Mouse (Mus musculus): ENCODE results near the gene Dok5. TPM values are rescaled to one million over a fixed set of nuclear protein-coding genes. Genes with fewer than 3 reads are reported as not detected.
A peak's percentile ranks its signal among the peaks of the same experiment; 100 is the strongest.

Dok5 gene
- total RNA-seq, 2 experiments from 2014 or later = 29.6 to 31.4 TPM

GRCm38 (mm10) chr2:170845511-170845910 is 113.9 kb downstream of the Dok5 start:
- intact Hi-C loops (cut with DNase I) = loop anchor here (5.0 kb wide), 2 partner anchors 68 to 108 kb away; no protein-coding TSS in a partner anchor
- no peak for DNase-seq (ENCODE audit: low spot score in 2 of 2)

- intact Hi-C loops (cut with DNase I) = no loop called here
Measured at GRCm38 (mm10) chr2:170850058-170850457, 118.5 kb downstream of the Dok5 start.

GRCm38 (mm10) chr2:170852337-170852736 is 120.7 kb downstream of the Dok5 start:
- intact Hi-C loops (cut with DNase I) = no loop called here
- DNase-seq (ENCODE audit: low spot score in 2 of 2) = no peak

More at GRCm38 (mm10) chr2:170850058-170850457, 118.5 kb downstream of the Dok5 start:
- no peak for DNase-seq (ENCODE audit: low spot score in 2 of 2)

DNA sequence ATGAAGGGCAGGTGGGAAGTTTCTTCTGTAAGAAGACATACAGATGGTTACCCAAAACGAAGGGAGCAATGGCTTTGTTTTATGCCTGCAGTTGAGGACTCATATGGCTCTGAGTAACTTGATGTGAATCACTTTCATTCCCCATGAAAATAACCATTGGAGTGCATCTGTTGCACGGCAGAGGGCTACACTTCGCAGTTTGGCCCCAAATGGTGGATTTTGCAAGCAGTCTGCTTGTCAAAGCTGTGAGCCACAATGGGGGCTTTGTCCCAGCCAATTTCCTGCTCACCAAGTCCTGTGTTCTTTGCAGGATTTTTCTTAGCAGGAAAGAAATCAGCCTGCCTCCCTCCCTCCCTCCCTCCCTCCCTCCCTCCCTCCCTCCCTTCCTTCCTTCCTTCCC is 123.6 kb downstream of the Dok5 start:
- intact Hi-C loops (cut with DNase I) = no loop called here
- no peak for DNase-seq (ENCODE audit: low spot score in 2 of 2)

GRCm38 (mm10) chr2:170856085-170856484 is 124.5 kb downstream of the Dok5 start:
- intact Hi-C loops (cut with DNase I) = no loop called here
- no peak for DNase-seq (ENCODE audit: low spot score in 2 of 2)

GRCm38 (mm10) chr2:170857507-170857906 is 125.9 kb downstream of the Dok5 start:
- no peak for DNase-seq (ENCODE audit: low spot score in 2 of 2)
- intact Hi-C loops (cut with DNase I) = no loop called here

DNA sequence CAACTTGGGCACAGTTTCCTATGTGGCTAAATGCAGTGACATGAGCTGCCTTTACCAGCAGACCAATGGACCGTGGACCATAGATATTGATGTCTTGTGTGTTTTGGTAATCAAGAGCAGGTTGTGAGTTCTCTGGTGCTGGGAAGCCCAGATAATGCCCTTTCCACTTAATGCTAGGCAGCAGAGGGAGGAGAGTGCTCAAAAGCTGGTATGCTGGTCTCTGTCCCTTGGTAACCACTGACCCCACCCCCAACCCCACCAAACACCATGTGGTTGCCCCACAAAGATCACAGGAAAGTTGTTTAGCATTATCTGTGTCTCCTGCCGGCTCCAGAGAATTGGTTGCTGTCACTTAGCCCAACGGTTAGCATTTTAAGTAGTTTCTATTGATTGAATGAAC is 127.0 kb downstream of the Dok5 start:
- intact Hi-C loops (cut with DNase I) = no loop called here
- DNase-seq (ENCODE audit: low spot score in 2 of 2) = no peak

DNA sequence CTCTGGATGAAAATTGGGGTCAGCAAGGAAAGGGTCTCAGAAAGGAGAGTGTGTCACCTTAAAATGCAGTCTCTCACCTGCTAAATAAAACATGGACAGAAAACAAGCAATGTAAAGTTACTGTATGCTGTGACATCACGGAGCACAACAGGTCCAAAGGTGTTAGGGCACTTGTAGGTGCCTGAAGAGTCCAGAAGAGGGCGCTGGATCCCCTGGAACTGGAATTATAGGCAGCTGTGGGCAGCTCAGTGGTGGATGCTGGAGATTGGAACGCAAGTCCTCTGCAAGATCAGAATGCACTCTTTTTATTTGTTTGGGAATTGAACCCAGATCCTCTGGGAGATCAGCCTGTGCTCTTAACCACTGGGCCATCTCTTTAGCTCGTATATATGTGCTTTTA is 129.0 kb downstream of the Dok5 start:
- intact Hi-C loops (cut with DNase I) = no loop called here
- DNase-seq (ENCODE audit: low spot score in 2 of 2) = no peak

GRCm38 (mm10) chr2:170862799-170863198 is 131.2 kb downstream of the Dok5 start:
- DNase-seq (ENCODE audit: low spot score in 2 of 2) = no peak
- intact Hi-C loops (cut with DNase I) = no loop called here

DNA sequence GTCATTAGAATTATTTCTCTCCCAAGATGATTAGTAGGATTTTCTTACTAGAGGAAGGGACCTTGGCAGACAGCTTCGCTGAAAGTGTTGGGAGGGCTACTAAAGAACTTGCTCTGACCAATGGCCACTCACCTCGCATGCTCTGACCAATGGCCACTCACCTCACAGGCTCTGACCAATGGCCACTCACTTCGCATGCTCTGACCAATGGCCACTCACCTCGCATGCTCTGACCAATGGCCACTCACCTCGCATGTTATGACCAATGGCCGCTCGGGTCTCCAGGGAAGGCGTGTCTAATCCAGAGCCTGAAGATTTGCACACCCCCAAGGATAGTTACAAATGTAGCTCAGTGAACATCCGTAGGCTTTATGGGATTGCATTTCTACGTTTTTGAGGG is 131.6 kb downstream of the Dok5 start:
- no peak for DNase-seq (ENCODE audit: low spot score in 2 of 2)
- intact Hi-C loops (cut with DNase I) = no loop called here

DNA sequence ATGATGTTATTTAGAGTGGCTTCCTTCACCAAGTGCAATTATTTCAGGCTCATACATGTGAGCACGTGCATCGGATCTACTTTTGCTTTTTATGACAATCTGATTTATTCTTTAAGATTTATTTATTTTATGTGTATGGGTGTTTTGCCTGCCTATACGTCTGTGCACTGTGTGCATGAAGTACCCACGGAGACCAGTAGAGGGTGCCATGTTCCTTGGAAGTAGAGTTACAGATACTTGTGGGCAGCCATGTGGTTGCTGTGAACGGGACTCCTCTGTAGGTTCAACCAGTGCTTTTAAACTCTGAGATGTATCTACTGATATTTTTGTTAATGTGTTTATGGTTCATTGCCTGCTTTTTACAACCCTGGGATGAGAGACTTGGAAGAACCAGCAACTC is 132.4 kb downstream of the Dok5 start:
- DNase-seq (ENCODE audit: low spot score in 2 of 2) = no peak
- intact Hi-C loops (cut with DNase I) = no loop called here

GRCm38 (mm10) chr2:170864820-170865219 is 133.2 kb downstream of the Dok5 start:
- intact Hi-C loops (cut with DNase I) = no loop called here
- DNase-seq (ENCODE audit: low spot score in 2 of 2) = no peak

DNA sequence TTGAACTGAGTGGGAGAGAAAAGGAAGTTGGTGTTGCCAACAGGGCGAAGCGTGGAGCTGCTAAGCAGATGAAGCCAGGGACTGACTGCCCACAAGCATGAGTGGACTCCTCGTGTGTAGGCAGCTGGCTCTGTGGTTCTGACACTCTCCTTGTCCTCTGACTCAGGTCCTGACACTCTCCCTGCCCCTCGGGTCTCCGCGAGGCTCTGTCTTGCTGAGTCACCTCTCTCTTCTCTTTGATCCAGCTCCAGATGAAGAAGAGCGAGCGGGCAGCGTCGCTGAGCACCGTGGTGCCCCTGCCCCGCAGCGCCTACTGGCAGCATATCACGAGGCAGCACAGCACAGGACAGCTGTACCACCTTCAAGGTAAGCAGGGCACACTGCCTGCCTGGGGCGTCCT is 139.0 kb downstream of the Dok5 start:
- intact Hi-C loops (cut with DNase I) = no loop called here

GRCm38 (mm10) chr2:170871469-170871868 is 139.9 kb downstream of the Dok5 start:
- no peak for DNase-seq (ENCODE audit: low spot score in 2 of 2)

More for the DNA sequence above, 139.0 kb downstream of the Dok5 start:
- DNase-seq (ENCODE audit: low spot score in 2 of 2) = no peak

DNA sequence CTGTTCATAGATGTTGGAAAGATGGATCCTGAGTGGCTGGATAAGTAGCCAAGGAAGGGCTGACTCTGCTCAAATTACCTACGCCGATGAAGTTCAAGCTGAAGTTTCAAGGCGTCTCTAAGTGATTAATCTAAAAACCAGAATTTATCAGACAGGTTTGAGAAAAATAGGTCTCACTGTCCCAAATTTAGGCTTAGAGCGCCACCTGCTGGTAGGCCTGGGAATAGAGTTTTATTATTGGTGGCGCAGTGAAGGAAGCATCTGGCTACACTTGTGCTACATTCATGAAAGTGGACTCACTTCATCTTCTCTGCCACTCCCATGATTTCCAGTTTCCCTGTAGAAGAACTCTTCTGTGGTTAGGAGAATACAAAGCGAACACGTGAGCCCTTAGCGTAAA is 141.8 kb downstream of the Dok5 start:
- peak; percentile 69 to 84 for DNase-seq (ENCODE audit: low spot score in 2 of 2)
- intact Hi-C loops (cut with DNase I) = loop anchor here (1.0 kb wide), 1 partner anchor 353 kb away; no protein-coding TSS in a partner anchor

More at GRCm38 (mm10) chr2:170871469-170871868, 139.9 kb downstream of the Dok5 start:
- intact Hi-C loops (cut with DNase I) = no loop called here

DNA sequence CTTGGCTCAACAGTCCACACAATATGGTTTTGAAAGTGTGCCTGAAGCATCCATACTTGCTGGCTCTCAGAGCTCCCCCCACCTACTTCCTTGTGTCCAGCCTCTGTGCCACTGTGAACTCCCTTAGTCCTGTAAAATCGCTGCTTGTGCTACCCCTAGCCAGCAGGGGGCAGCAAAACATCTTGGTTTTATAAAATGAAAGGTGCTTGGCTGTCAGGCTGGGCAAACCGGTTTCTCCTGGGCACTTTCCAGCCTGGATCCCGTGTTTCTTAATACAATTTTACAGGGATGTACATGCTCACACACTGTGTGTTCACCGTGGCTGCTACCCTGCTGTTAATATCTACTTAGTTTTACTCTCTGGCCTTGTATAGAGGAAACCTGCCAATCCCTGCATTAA is 145.9 kb downstream of the Dok5 start:
- intact Hi-C loops (cut with DNase I) = loop anchor here (5.0 kb wide), 2 partner anchors 280 to 1340 kb away; no protein-coding TSS in a partner anchor
- peak; percentile 72 to 78 for DNase-seq (ENCODE audit: low spot score in 2 of 2)

DNA sequence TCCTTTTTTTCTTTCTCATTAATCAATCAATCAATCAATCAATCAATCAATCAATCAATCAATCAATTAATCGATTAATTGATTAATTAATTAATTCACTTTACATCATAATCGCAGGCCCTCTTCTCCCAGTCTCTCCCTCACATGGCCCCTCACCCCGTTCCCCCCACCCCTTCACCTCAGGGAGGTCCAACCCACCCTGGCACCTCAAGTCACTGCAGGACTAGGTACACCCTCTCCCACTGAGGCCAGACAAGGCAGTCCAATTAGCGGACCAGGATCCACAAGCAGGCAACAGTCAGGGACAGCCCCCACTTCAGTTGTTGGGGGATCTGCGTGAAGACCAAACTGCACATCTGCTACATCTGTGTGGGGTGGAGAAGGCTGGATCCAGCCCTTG is 146.3 kb downstream of the Dok5 start:
- no peak for DNase-seq (ENCODE audit: low spot score in 2 of 2)

DNA sequence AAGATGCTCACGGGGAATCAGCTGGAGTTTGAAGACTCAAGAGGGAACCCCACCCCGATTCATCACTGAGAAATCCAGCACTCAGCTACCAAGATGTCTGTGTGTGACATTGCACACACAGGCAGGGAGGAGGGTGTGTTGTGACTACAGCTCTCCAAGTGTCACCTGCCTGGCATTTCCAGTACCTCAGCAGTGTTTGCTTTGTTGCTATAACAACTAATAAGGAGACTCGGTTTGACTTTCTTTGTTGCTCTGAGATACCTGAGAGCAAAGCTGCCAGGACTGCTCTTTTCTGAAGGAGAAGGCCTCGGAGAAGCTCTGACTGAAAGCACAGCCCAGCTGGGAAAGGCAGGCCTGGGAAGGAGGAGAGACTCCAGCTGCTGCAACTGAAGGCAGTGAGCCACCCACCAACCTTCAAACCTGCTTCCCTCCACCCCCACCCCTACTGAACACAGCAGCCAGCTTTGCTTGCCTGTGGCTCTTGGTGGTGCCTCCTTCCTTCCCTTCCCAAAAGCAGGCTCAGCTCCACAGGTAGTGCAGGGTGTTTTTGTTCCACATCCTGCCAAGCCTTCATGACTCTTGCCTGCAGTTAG is 152.7 kb downstream of the Dok5 start:
- DNase-seq (ENCODE audit: low spot score in 2 of 2) = no peak
- intact Hi-C loops (cut with DNase I) = no loop called here

More for the DNA sequence above, 146.3 kb downstream of the Dok5 start:
- intact Hi-C loops (cut with DNase I) = loop anchor here (5.0 kb wide), 2 partner anchors 281 to 1339 kb away; no protein-coding TSS in a partner anchor

DNA sequence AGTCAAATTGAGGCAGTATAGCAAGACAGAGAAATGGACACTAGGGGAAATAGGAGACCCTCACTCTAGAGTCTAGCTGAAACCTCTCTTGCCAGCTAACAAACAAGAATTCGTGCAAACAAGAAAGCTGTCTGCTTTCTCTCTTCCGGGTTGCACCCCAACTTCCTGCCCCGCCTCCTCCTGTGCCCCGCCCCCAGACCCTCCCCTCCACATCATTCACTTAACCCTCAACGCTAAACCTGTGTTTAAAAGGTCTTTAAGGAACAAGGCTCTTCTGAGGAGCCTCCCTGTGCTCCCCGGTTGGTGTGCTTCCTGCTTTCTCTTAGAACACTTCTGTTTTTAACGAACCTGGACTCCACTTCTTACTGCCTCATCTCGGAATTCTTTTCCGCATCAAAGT is 156.4 kb downstream of the Dok5 start:
- DNase-seq (ENCODE audit: low spot score in 2 of 2) = no peak
- intact Hi-C loops (cut with DNase I) = no loop called here

DNA sequence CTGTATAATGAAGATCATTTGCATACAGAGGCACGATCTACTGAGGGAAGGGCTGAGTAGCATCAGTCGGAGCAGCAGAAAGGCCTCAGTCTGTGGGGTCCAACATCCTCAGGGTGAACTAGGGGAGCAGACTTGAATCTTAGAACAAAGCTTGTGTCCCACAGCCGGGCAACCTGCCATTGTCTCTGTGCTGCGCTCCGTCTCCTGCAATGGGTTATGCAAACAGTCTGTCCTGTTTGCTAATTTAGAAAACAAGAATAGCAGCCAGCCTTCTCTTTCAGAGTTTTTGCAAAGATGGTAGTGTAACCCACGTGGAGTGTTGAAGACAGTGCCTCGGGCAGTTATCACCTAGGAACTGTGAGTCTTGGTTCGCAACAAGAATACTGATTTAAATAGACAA is 163.5 kb downstream of the Dok5 start:
- intact Hi-C loops (cut with DNase I) = no loop called here
- DNase-seq (ENCODE audit: low spot score in 2 of 2) = peak; percentile 53 to 57

DNA sequence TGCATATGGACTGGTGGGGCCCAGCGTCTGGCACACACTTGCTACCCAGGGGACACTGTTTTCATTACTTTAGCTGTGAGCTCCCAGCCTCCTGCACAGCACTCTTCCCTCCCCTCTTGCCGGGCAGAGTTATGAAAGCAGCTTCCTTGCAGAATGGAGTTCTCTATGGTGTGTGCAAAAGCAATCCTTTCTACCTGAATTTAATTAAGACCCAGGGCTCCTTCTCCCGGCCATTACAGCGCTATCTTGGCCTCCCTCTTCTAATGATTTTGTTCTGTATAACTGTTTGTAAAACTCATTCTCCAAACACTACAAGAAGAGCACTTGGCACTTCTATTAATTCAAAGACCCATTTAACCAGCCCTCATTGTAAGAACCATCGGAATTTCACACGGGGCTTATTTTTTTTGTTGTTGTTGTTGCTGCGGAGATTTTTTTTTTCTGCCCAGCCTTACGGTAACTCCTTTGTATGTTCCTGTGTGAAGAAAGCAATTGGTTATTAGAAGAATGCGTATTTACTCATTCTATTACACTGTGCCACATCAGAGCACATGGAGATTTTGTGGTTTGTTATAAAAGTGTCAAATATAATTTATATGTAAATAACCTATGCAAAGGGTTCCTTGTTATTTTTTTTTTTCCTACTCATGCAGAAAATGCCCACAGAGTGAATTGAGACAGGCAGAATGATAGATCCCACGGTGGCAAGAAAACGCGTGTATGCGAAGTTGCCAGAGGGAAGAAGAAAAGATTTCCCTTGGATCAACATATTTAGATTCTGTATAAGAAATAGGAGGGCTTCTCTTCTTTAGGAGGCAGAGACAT is 170.8 kb downstream of the Dok5 start:
- DNase-seq (ENCODE audit: low spot score in 2 of 2) = no peak
- intact Hi-C loops (cut with DNase I) = no loop called here
